Mouse (Mus musculus): ENCODE measurements around the gene Atrnl1. TPM values are rescaled to one million over a fixed set of nuclear protein-coding genes. Genes with fewer than 3 reads are reported as not detected.

Gene Atrnl1
- polyA plus RNA-seq, 1 experiment, result 34.5 TPM

- no peak overlapping the region for H3K4me3 ChIP-seq (ENCODE audit: insufficient read depth, low read length)
- no peak for TF ChIP-seq CTCF (IDR thresholded peaks at IDR 0.05; ENCODE audit: extremely low read depth, insufficient read depth, low read length)
- H3K4me1 ChIP-seq (ENCODE audit: control insufficient read depth, insufficient read depth, low read length), result peaks cover 4% of the 10 kb centered on the region; the same call in 1 of the 2 replicates
Measured at GRCm38 (mm10) chr19:57925681-57926080, 314.8 kb downstream of the Atrnl1 start.

GRCm38 (mm10) chr19:57926164-57926860 lies 315.5 kb downstream of the Atrnl1 start:
- Histone ChIP-seq H3K4me1 (ENCODE audit: control insufficient read depth, insufficient read depth, low read length) (peaks cover 4% of the 10 kb centered on the region; the same call in 1 of the 2 replicates), H3K27ac (ENCODE audit: insufficient read depth, low read length) (no peak overlapping the region), H3K4me3 (ENCODE audit: insufficient read depth, low read length) (no peak overlapping the region)
- TF ChIP-seq POLR2A (IDR thresholded peaks at IDR 0.05; ENCODE audit: extremely low read depth, insufficient read depth, low read length) (no peak), CTCF (IDR thresholded peaks at IDR 0.05; ENCODE audit: extremely low read depth, insufficient read depth, low read length) (no peak)

More at GRCm38 (mm10) chr19:57925681-57926080, 314.8 kb downstream of the Atrnl1 start:
- no peak overlapping the region for H3K27ac ChIP-seq (ENCODE audit: insufficient read depth, low read length)

- TF ChIP-seq POLR2A (IDR thresholded peaks at IDR 0.05; ENCODE audit: extremely low read depth, insufficient read depth, low read length), result no peak
- no peak for TF ChIP-seq CTCF (IDR thresholded peaks at IDR 0.05; ENCODE audit: extremely low read depth, insufficient read depth, low read length)
- no peak overlapping the region for H3K4me3 ChIP-seq (ENCODE audit: insufficient read depth, low read length)
- H3K4me1 ChIP-seq (ENCODE audit: control insufficient read depth, insufficient read depth, low read length), result peaks cover 4% of the 10 kb centered on the region; the same call in 1 of the 2 replicates
- H3K27ac ChIP-seq (ENCODE audit: insufficient read depth, low read length), result no peak overlapping the region
Measured at GRCm38 (mm10) chr19:57926941-57927471, 316.2 kb downstream of the Atrnl1 start.

- Histone ChIP-seq H3K4me1 (ENCODE audit: control insufficient read depth, insufficient read depth, low read length) (peaks cover 4% of the 10 kb centered on the region; the same call in 1 of the 2 replicates), H3K4me3 (ENCODE audit: insufficient read depth, low read length) (no peak overlapping the region), H3K27ac (ENCODE audit: insufficient read depth, low read length) (no peak overlapping the region)
- TF ChIP-seq CTCF (IDR thresholded peaks at IDR 0.05; ENCODE audit: extremely low read depth, insufficient read depth, low read length) (no peak), POLR2A (IDR thresholded peaks at IDR 0.05; ENCODE audit: extremely low read depth, insufficient read depth, low read length) (no peak)
Measured at GRCm38 (mm10) chr19:57927566-57928523, 317.0 kb downstream of the Atrnl1 start.

- TF ChIP-seq CTCF (IDR thresholded peaks at IDR 0.05; ENCODE audit: extremely low read depth, insufficient read depth, low read length) (no peak), POLR2A (IDR thresholded peaks at IDR 0.05; ENCODE audit: extremely low read depth, insufficient read depth, low read length) (no peak)
- Histone ChIP-seq H3K4me3 (ENCODE audit: insufficient read depth, low read length) (no peak overlapping the region), H3K4me1 (ENCODE audit: control insufficient read depth, insufficient read depth, low read length) (peaks cover 4% of the 10 kb centered on the region; the same call in 1 of the 2 replicates), H3K27ac (ENCODE audit: insufficient read depth, low read length) (no peak overlapping the region)
Measured at GRCm38 (mm10) chr19:57931626-57932025, 320.8 kb downstream of the Atrnl1 start.

- Histone ChIP-seq H3K27ac (ENCODE audit: insufficient read depth, low read length) (no peak overlapping the region), H3K4me1 (ENCODE audit: control insufficient read depth, insufficient read depth, low read length) (peaks cover 5% of the 10 kb centered on the region), H3K4me3 (ENCODE audit: insufficient read depth, low read length) (no peak overlapping the region)
- no peak for TF ChIP-seq CTCF (IDR thresholded peaks at IDR 0.05; ENCODE audit: extremely low read depth, insufficient read depth, low read length)
- TF ChIP-seq POLR2A (IDR thresholded peaks at IDR 0.05; ENCODE audit: extremely low read depth, insufficient read depth, low read length), result no peak
Measured at GRCm38 (mm10) chr19:57936865-57937264, 326.0 kb downstream of the Atrnl1 start.

GRCm38 (mm10) chr19:57939166-57939565 lies 328.3 kb downstream of the Atrnl1 start:
- Histone ChIP-seq H3K4me3 (ENCODE audit: insufficient read depth, low read length) (no peak overlapping the region), H3K27ac (ENCODE audit: insufficient read depth, low read length) (no peak overlapping the region), H3K4me1 (ENCODE audit: control insufficient read depth, insufficient read depth, low read length) (peaks cover 6% of the 10 kb centered on the region)
- TF ChIP-seq POLR2A (IDR thresholded peaks at IDR 0.05; ENCODE audit: extremely low read depth, insufficient read depth, low read length), result no peak
- no peak for TF ChIP-seq CTCF (IDR thresholded peaks at IDR 0.05; ENCODE audit: extremely low read depth, insufficient read depth, low read length)

GRCm38 (mm10) chr19:57941529-57941928 lies 330.7 kb downstream of the Atrnl1 start:
- H3K27ac ChIP-seq (ENCODE audit: insufficient read depth, low read length), result no peak overlapping the region
- H3K4me1 ChIP-seq (ENCODE audit: control insufficient read depth, insufficient read depth, low read length), result peaks cover 6% of the 10 kb centered on the region
- no peak overlapping the region for H3K4me3 ChIP-seq (ENCODE audit: insufficient read depth, low read length)
- TF ChIP-seq POLR2A (IDR thresholded peaks at IDR 0.05; ENCODE audit: extremely low read depth, insufficient read depth, low read length) (no peak), CTCF (IDR thresholded peaks at IDR 0.05; ENCODE audit: extremely low read depth, insufficient read depth, low read length) (no peak)

GRCm38 (mm10) chr19:57942281-57942680 lies 331.4 kb downstream of the Atrnl1 start:
- no peak overlapping the region for H3K27ac ChIP-seq (ENCODE audit: insufficient read depth, low read length)
- no peak for TF ChIP-seq POLR2A (IDR thresholded peaks at IDR 0.05; ENCODE audit: extremely low read depth, insufficient read depth, low read length)
- TF ChIP-seq CTCF (IDR thresholded peaks at IDR 0.05; ENCODE audit: extremely low read depth, insufficient read depth, low read length), result no peak
- peaks cover 6% of the 10 kb centered on the region for H3K4me1 ChIP-seq (ENCODE audit: control insufficient read depth, insufficient read depth, low read length)
- H3K4me3 ChIP-seq (ENCODE audit: insufficient read depth, low read length), result no peak overlapping the region
